In genomic region chr11:96829813-96830538, GRCm38 (mm10) we compare ENCODE assay signal across 8 mouse cellular contexts. TPM values are rescaled to one million over a fixed set of nuclear protein-coding genes. Genes with fewer than 3 reads are reported as not detected.
DNase-seq lines count a peak whose midpoint lies in the region; ATAC-seq and TF ChIP-seq lines count a peak whose summit lies in the region.

Nfe2l1 (minus strand) TSS chr11:96829968.

- no peaks in the 10 kb centered on the region for H3K9me3 ChIP-seq in ES-E14 (ENCODE audit: control insufficient read depth, insufficient read depth, low read depth, low read length)
- H3K9me3 ChIP-seq in forebrain, embryonic 15.5 days = no peaks in the 10 kb centered on the region

- intact Hi-C loops in heart, postnatal 25 days (cut with DNase I) = loop anchor here (5.0 kb wide), 1 partner anchor 43 kb away; the partner anchor contains the start of gene Cbx1

- TF ChIP-seq CTCF in lung, adult 2 months (IDR thresholded peaks at IDR 0.05; ENCODE audit: insufficient read depth, low read length) = no peak

- in situ Hi-C loops in ES-E14 (cut with MboI; ENCODE audit: low sequenced_read_pairs in 2 of 2, unreplicated experiment in 2 of 2) = no loop called here

- H3K4me2 ChIP-seq in forebrain, embryonic 15.5 days (replicated peaks) = peak within 1 kb of the TSS; percentile 64

- H3K9ac ChIP-seq in ES-E14 (ENCODE audit: insufficient read depth, low read depth, low read length, poor library complexity, severe bottlenecking) = peak within 1 kb of the TSS; percentile 98
- peak within 1 kb of the TSS; percentile 81 for H3K9ac ChIP-seq in forebrain, embryonic 15.5 days (replicated peaks)

- peak; percentile 98 for DNase-seq in ES-E14 (ENCODE audit: low read depth, low spot score)
- DNase-seq in cerebellum, adult 11-12 months = peak; percentile 99
- DNase-seq in heart, postnatal 25 days (ENCODE audit: low spot score) = peak; percentile 99
- peak; percentile 99 to 100 for DNase-seq in layer of hippocampus, adult 18-20 months (ENCODE audit: low spot score in 2 of 2)
- DNase-seq in lung, adult 2 months = peak; percentile 98
- peak; percentile 98 to 99 for DNase-seq in thymus, adult 18-20 months

- WGBS in forebrain, embryonic 15.5 days = under 1% methylated on average over 47 of the region's 51 CpGs
- WGBS in lung, adult 2 months = under 1% methylated on average over 43 of the region's 51 CpGs

- peaks cover 18% of the 10 kb centered on the region for H3K36me3 ChIP-seq in ES-E14 (ENCODE audit: control insufficient read depth, insufficient read depth, low read length, poor library complexity, severe bottlenecking)
- peaks cover 14% of the 10 kb centered on the region; the same call in 1 of the 2 replicates for H3K36me3 ChIP-seq in forebrain, embryonic 15.5 days

- peak; percentile 49 for TF ChIP-seq POLR2A in lung, adult 2 months (IDR thresholded peaks at IDR 0.05; ENCODE audit: borderline replicate concordance, extremely low read depth, low read depth, low read length)

- peak; percentile 100 for ATAC-seq in forebrain, embryonic 15.5 days (replicated peaks)
- ATAC-seq in neutrophil, adult 5-6 weeks (ENCODE audit: extremely low read depth, insufficient number of reproducible peaks, low FRiP score, poor library complexity, severe bottlenecking) = peak; percentile 95

- peak within 1 kb of the TSS; percentile 93 to 94 for H3K4me3 ChIP-seq in ES-E14 (ENCODE audit: insufficient read depth in 1 of 2, low read depth in 1 of 2, low read length in 2 of 2, poor library complexity in 1 of 2, severe bottlenecking in 1 of 2)
- peak within 1 kb of the TSS; percentile 66 for H3K4me3 ChIP-seq in forebrain, embryonic 15.5 days
- H3K4me3 ChIP-seq in lung, adult 2 months (replicated peaks; ENCODE audit: extremely low read depth, low read depth, low read length) = peak within 1 kb of the TSS; percentile 96

- H3K27ac ChIP-seq in ES-E14 (ENCODE audit: insufficient read depth, low read depth, low read length, poor library complexity, severe bottlenecking) = peak within 1 kb of the TSS; percentile 97
- peak within 1 kb of the TSS; percentile 95 for H3K27ac ChIP-seq in forebrain, embryonic 15.5 days (replicated peaks)

- peaks cover 9 to 18% of the 10 kb centered on the region in 2 experiments; a peak in 3 of 4 replicates for H3K4me1 ChIP-seq in ES-E14 (ENCODE audit: control insufficient read depth in 2 of 2, insufficient read depth in 2 of 2, low read length in 2 of 2, poor library complexity in 1 of 2)
- peaks cover 47% of the 10 kb centered on the region for H3K4me1 ChIP-seq in forebrain, embryonic 15.5 days
- H3K4me1 ChIP-seq in lung, adult 2 months (ENCODE audit: control insufficient read depth, insufficient read depth, low read length) = peaks cover 27% of the 10 kb centered on the region

- no peaks in the 10 kb centered on the region for H3K27me3 ChIP-seq in forebrain, embryonic 15.5 days

TF ChIP-seq in ES-E14, 5 proteins besides CTCF, POLR2A, EP300 and RAD21:
- TF ChIP-seq HCFC1 (IDR thresholded peaks at IDR 0.05; ENCODE audit: borderline replicate concordance, insufficient read depth, low read length) (peak; percentile 83), MAFK (IDR thresholded peaks at IDR 0.05; ENCODE audit: insufficient read depth, low read depth, low read length) (0 out of 2 replicates have a peak, but pooled peaks have one; percentile 17), CHD2 (IDR thresholded peaks at IDR 0.05; ENCODE audit: low read depth, low read length) (peak; percentile 88), ZNF384 (IDR thresholded peaks at IDR 0.05; ENCODE audit: low read depth, low read length) (no peak)

RNA-seq across cellular contexts. Expression of gene Nfe2l1, which starts in this region (rescaled TPM):
- total RNA-seq in ES-E14 (2012; rRNA removed) = 166 and 208 TPM in 2 replicates
- 55.7 and 59.6 TPM in 2 replicates for polyA plus RNA-seq in forebrain, embryonic 15.5 days (2015; fragmentation: Nextera tagmentation; extraction: Ambion mirVana)
- 100 to 1,000 TPM; 346 to 370 TPM for total RNA-seq in heart, postnatal 25 days (2021)
- total RNA-seq in layer of hippocampus, adult 18-20 months (2021) = 100 to 1,000 TPM; 241 to 242 TPM
- polyA plus RNA-seq in lung, adult 2 months (2012; rRNA removed) = 225 and 264 TPM in 2 replicates
- 48.5 and 53.8 TPM in 2 replicates for total RNA-seq in neutrophil, adult 5-6 weeks (2017)

Comparison
In these comparisons a context has a peak if more than half of its experiments do, and no peak if none do; other contexts are left out.
1. Peak in every context shown above with its lines: DNase-seq, ATAC-seq, H3K4me3 ChIP-seq and H3K27ac ChIP-seq.